In genomic region chr17:15769081-15769724, GRCm38 (mm10) we compare ENCODE assay signal across 17 mouse cellular contexts.
A peak's percentile ranks its signal among the peaks of the same experiment; 100 is the strongest.
DNase-seq lines count a peak whose midpoint lies in the region; ATAC-seq lines count a peak whose summit lies in the region.
"Had no signal": no experiment of that assay in that cellular context is flagged by ENCODE, and none has a peak within 500 bp of the region (broad histone marks: within the 10 kb centered on the region; RNA-seq: fewer than 3 reads in every experiment).

No protein-coding gene starts in this region.

- no peak overlapping the region for H3K27ac ChIP-seq in liver, embryonic 11.5 days (ENCODE audit: low read depth, low read length)
- H3K27ac ChIP-seq in liver, embryonic 12.5 days = no peak overlapping the region
- H3K27ac ChIP-seq: heart, embryonic 13.5 days; limb, embryonic 13.5 days; lung, embryonic 15.5 days had no signal

- 90% methylated on average over 7 of the region's 7 CpGs for WGBS in liver, embryonic 11.5 days
- 86% methylated on average over 7 of the region's 7 CpGs for WGBS in liver, embryonic 12.5 days (ENCODE audit: insufficient replicate concordance)

- H3K4me3 ChIP-seq in liver, embryonic 11.5 days (ENCODE audit: low read depth, low read length) = no peak overlapping the region
- H3K4me3 ChIP-seq in liver, embryonic 12.5 days = no peak overlapping the region
- H3K4me3 ChIP-seq: heart, embryonic 13.5 days; limb, embryonic 13.5 days; lung, embryonic 15.5 days had no signal

- peaks cover 31% of the 10 kb centered on the region for H3K36me3 ChIP-seq in liver, embryonic 11.5 days (ENCODE audit: control insufficient read depth, insufficient read depth, low read length)
- H3K36me3 ChIP-seq in liver, embryonic 12.5 days = peaks cover 68% of the 10 kb centered on the region

- DNase-seq in liver, embryonic 11.5 days (ENCODE audit: low spot score) = peak; percentile 18
- DNase-seq in A20 (ENCODE audit: low read depth, low spot score) = peak; percentile 76
- DNase-seq in NIH3T3 (ENCODE audit: low read depth) = peak; percentile 41
- no peak for DNase-seq in cerebellum, adult 11-12 months
- no peak for DNase-seq in layer of hippocampus, postnatal 36 days
- DNase-seq: adrenal gland, postnatal 25 days; cerebellum, adult 9-10 months; kidney, adult 2 months; kidney, postnatal 36 days; layer of hippocampus, adult 9-11 months had no signal

- no peak overlapping the region for H3K9ac ChIP-seq in liver, embryonic 11.5 days (ENCODE audit: low read depth, low read length)
- no peak overlapping the region for H3K9ac ChIP-seq in liver, embryonic 12.5 days
- H3K9ac ChIP-seq: heart, embryonic 13.5 days; limb, embryonic 13.5 days; lung, embryonic 15.5 days had no signal

- no peak for ATAC-seq in liver, embryonic 11.5 days (replicated peaks; ENCODE audit: low FRiP score)
- no peak for ATAC-seq in liver, embryonic 12.5 days
- ATAC-seq in neutrophil, adult 5-6 weeks (ENCODE audit: extremely low read depth, insufficient number of reproducible peaks, low FRiP score, poor library complexity, severe bottlenecking) = peak; percentile 72
- ATAC-seq: CD4-positive, CD25-positive, alpha-beta regulatory T cell, adult 4 months; forebrain, embryonic 14.5 days had no signal

- no peaks in the 10 kb centered on the region for H3K4me1 ChIP-seq in liver, embryonic 11.5 days (replicated peaks; ENCODE audit: control insufficient read depth, insufficient read depth, low read length)
- H3K4me1 ChIP-seq in liver, embryonic 12.5 days = no peaks in the 10 kb centered on the region
- H3K4me1 ChIP-seq: heart, embryonic 13.5 days; limb, embryonic 13.5 days; lung, embryonic 15.5 days had no signal

- H3K27me3 ChIP-seq in liver, embryonic 11.5 days (replicated peaks; ENCODE audit: control insufficient read depth, insufficient read depth, low read length) = no peaks in the 10 kb centered on the region
- H3K27me3 ChIP-seq in liver, embryonic 12.5 days (replicated peaks) = no peaks in the 10 kb centered on the region
- H3K27me3 ChIP-seq: heart, embryonic 13.5 days; limb, embryonic 13.5 days; lung, embryonic 15.5 days had no signal

- no peaks in the 10 kb centered on the region for H3K9me3 ChIP-seq in liver, embryonic 11.5 days (ENCODE audit: control insufficient read depth, low read length)
- no peaks in the 10 kb centered on the region for H3K9me3 ChIP-seq in liver, embryonic 12.5 days (replicated peaks)
- H3K9me3 ChIP-seq: heart, embryonic 13.5 days; limb, embryonic 13.5 days; lung, embryonic 15.5 days had no signal

- no peak overlapping the region for H3K4me2 ChIP-seq in liver, embryonic 11.5 days
- no peak overlapping the region for H3K4me2 ChIP-seq in liver, embryonic 12.5 days
- H3K4me2 ChIP-seq: heart, embryonic 13.5 days; limb, embryonic 13.5 days; lung, embryonic 15.5 days had no signal

Comparison
In these comparisons a context has a peak if more than half of its experiments do, and no peak if none do; other contexts are left out.
1. DNase-seq: peak in liver, embryonic 11.5 days (single experiment), A20 (single experiment) and NIH3T3 (single experiment); none in cerebellum, adult 11-12 months (single experiment) and layer of hippocampus, postnatal 36 days (0 of 2).